Mouse (Mus musculus): Measurements from ENCODE around the gene Rgs14.

- TF ChIP-seq CTCF (IDR thresholded peaks at IDR 0.05; ENCODE audit: low read depth) (peak; percentile 40), EP300 (optimal IDR thresholded peaks at IDR 0.05) (no peak)
Observed at GRCm38 (mm10) chr13:55368401-55368800, 1.1 kb upstream of the Rgs14 start.

Data from stomach, postnatal 0 days (tissue).